In genomic region chr14:102019320-102019719, GRCm38 (mm10) we compare ENCODE assay signal across 16 mouse cellular contexts.
A peak's percentile ranks its signal among the peaks of the same experiment; 100 is the strongest.
DNase-seq lines count a peak whose midpoint lies in the region; ATAC-seq lines count a peak whose summit lies in the region.
"Had no signal": no experiment of that assay in that cellular context is flagged by ENCODE, and none has a peak within 500 bp of the region (broad histone marks: within the 10 kb centered on the region; RNA-seq: fewer than 3 reads in every experiment).

No protein-coding gene starts in this region.

- 67% methylated on average over 2 of the region's 2 CpGs for WGBS in hindbrain, embryonic 13.5 days
- 68% methylated on average over 2 of the region's 2 CpGs for WGBS in hindbrain, embryonic 14.5 days
- WGBS in neural tube, embryonic 13.5 days = 25% methylated on average over 2 of the region's 2 CpGs
- 47% methylated on average over 2 of the region's 2 CpGs for WGBS in neural tube, embryonic 15.5 days

- H3K9me3 ChIP-seq in hindbrain, embryonic 13.5 days = no peaks in the 10 kb centered on the region
- H3K9me3 ChIP-seq in hindbrain, embryonic 14.5 days (ENCODE audit: control insufficient read depth, low read length) = no peaks in the 10 kb centered on the region
- H3K9me3 ChIP-seq in neural tube, embryonic 13.5 days = no peaks in the 10 kb centered on the region
- H3K9me3 ChIP-seq in neural tube, embryonic 15.5 days (replicated peaks) = no peaks in the 10 kb centered on the region
- H3K9me3 ChIP-seq: embryonic facial prominence, embryonic 15.5 days; forebrain, embryonic 10.5 days; heart, embryonic 10.5 days; intestine, embryonic 15.5 days had no signal

- no peak for DNase-seq in hindbrain, embryonic 14.5 days (ENCODE audit: low spot score)
- peak; percentile 30 for DNase-seq in left cerebral cortex, postnatal 4 days
- DNase-seq in left cerebral cortex, adult 8-10 months (ENCODE audit: low spot score in 2 of 2) = no peak
- DNase-seq in heart, adult 8-10 months (ENCODE audit: low spot score) = no peak
- DNase-seq: adrenal gland, adult 2 months; adrenal gland, postnatal 25 days; embryo, embryonic 11 days had no signal

- peaks cover 8% of the 10 kb centered on the region for H3K4me1 ChIP-seq in hindbrain, embryonic 13.5 days (replicated peaks)
- no peaks in the 10 kb centered on the region for H3K4me1 ChIP-seq in hindbrain, embryonic 14.5 days (replicated peaks; ENCODE audit: control insufficient read depth, insufficient read depth, low read length)
- peaks cover 14% of the 10 kb centered on the region for H3K4me1 ChIP-seq in neural tube, embryonic 13.5 days (replicated peaks)
- no peaks in the 10 kb centered on the region for H3K4me1 ChIP-seq in neural tube, embryonic 15.5 days
- H3K4me1 ChIP-seq: embryonic facial prominence, embryonic 15.5 days; forebrain, embryonic 10.5 days; heart, embryonic 10.5 days had no signal

- no peak overlapping the region for H3K9ac ChIP-seq in hindbrain, embryonic 13.5 days
- no peak overlapping the region for H3K9ac ChIP-seq in hindbrain, embryonic 14.5 days
- H3K9ac ChIP-seq in neural tube, embryonic 13.5 days = no peak overlapping the region
- no peak overlapping the region for H3K9ac ChIP-seq in neural tube, embryonic 15.5 days (replicated peaks)
- H3K9ac ChIP-seq: embryonic facial prominence, embryonic 15.5 days; intestine, embryonic 15.5 days had no signal

- no peak overlapping the region for H3K4me3 ChIP-seq in hindbrain, embryonic 13.5 days
- no peak overlapping the region for H3K4me3 ChIP-seq in hindbrain, embryonic 14.5 days (replicated peaks; ENCODE audit: low read length)
- no peak overlapping the region for H3K4me3 ChIP-seq in neural tube, embryonic 13.5 days
- H3K4me3 ChIP-seq in neural tube, embryonic 15.5 days (replicated peaks) = no peak overlapping the region
- H3K4me3 ChIP-seq: embryonic facial prominence, embryonic 15.5 days; erythroblast, embryonic 14.5 days; forebrain, embryonic 10.5 days; gastrocnemius, adult 2 months; heart, embryonic 10.5 days; intestine, embryonic 15.5 days had no signal

- H3K27me3 ChIP-seq in hindbrain, embryonic 13.5 days = no peaks in the 10 kb centered on the region
- H3K27me3 ChIP-seq in hindbrain, embryonic 14.5 days (ENCODE audit: control insufficient read depth, insufficient read depth, low read length) = no peaks in the 10 kb centered on the region
- no peaks in the 10 kb centered on the region for H3K27me3 ChIP-seq in neural tube, embryonic 13.5 days
- no peaks in the 10 kb centered on the region for H3K27me3 ChIP-seq in neural tube, embryonic 15.5 days (replicated peaks)
- H3K27me3 ChIP-seq: embryonic facial prominence, embryonic 15.5 days; intestine, embryonic 15.5 days had no signal

- intact Hi-C loops in left cerebral cortex, postnatal 4 days (cut with DNase I) = no loop called here

- H3K4me2 ChIP-seq in hindbrain, embryonic 13.5 days = no peak overlapping the region
- no peak overlapping the region for H3K4me2 ChIP-seq in hindbrain, embryonic 14.5 days (replicated peaks)
- H3K4me2 ChIP-seq in neural tube, embryonic 13.5 days = no peak overlapping the region
- no peak overlapping the region for H3K4me2 ChIP-seq in neural tube, embryonic 15.5 days
- H3K4me2 ChIP-seq: embryonic facial prominence, embryonic 15.5 days; intestine, embryonic 15.5 days had no signal

- ATAC-seq in hindbrain, embryonic 13.5 days (ENCODE audit: low FRiP score) = peak; percentile 66; the same call in 1 of the 2 replicates
- ATAC-seq in hindbrain, embryonic 14.5 days (ENCODE audit: low FRiP score) = no peak
- peak; percentile 84 for ATAC-seq in neural tube, embryonic 13.5 days (ENCODE audit: low read depth)
- ATAC-seq in neural tube, embryonic 15.5 days (ENCODE audit: low FRiP score) = peak; percentile 68
- ATAC-seq: intestine, embryonic 15.5 days had no signal

- no peak overlapping the region; the same call in 1 of the 2 replicates for H3K27ac ChIP-seq in hindbrain, embryonic 13.5 days
- H3K27ac ChIP-seq in hindbrain, embryonic 14.5 days = no peak overlapping the region
- no peak overlapping the region; the same call in 1 of the 2 replicates for H3K27ac ChIP-seq in neural tube, embryonic 13.5 days (replicated peaks)
- no peak overlapping the region for H3K27ac ChIP-seq in neural tube, embryonic 15.5 days (replicated peaks)
- H3K27ac ChIP-seq: embryonic facial prominence, embryonic 15.5 days; forebrain, embryonic 10.5 days; gastrocnemius, adult 2 months; heart, embryonic 10.5 days; intestine, embryonic 15.5 days had no signal

- no peaks in the 10 kb centered on the region for H3K36me3 ChIP-seq in hindbrain, embryonic 13.5 days
- no peaks in the 10 kb centered on the region for H3K36me3 ChIP-seq in hindbrain, embryonic 14.5 days (replicated peaks; ENCODE audit: control insufficient read depth, insufficient read depth)
- H3K36me3 ChIP-seq in neural tube, embryonic 13.5 days = no peaks in the 10 kb centered on the region
- H3K36me3 ChIP-seq in neural tube, embryonic 15.5 days = no peaks in the 10 kb centered on the region
- H3K36me3 ChIP-seq: embryonic facial prominence, embryonic 15.5 days; forebrain, embryonic 10.5 days; heart, embryonic 10.5 days; intestine, embryonic 15.5 days had no signal
